Mouse (Mus musculus): ENCODE data around the gene Neurog1.

Gene Neurog1

GRCm38 (mm10) chr13:56251924-56252619, at the start of gene Neurog1:
Gene Neurog1 (minus strand): TSS chr13:56252163.
- DNase-seq = peak; percentile 6 to 43

GRCm38 (mm10) chr13:56299336-56299735, 47.4 kb upstream of the Neurog1 start:
- DNase-seq = no peak

- no peak for DNase-seq
Observed at GRCm38 (mm10) chr13:56296659-56297020, 44.7 kb upstream of the Neurog1 start.

DNA sequence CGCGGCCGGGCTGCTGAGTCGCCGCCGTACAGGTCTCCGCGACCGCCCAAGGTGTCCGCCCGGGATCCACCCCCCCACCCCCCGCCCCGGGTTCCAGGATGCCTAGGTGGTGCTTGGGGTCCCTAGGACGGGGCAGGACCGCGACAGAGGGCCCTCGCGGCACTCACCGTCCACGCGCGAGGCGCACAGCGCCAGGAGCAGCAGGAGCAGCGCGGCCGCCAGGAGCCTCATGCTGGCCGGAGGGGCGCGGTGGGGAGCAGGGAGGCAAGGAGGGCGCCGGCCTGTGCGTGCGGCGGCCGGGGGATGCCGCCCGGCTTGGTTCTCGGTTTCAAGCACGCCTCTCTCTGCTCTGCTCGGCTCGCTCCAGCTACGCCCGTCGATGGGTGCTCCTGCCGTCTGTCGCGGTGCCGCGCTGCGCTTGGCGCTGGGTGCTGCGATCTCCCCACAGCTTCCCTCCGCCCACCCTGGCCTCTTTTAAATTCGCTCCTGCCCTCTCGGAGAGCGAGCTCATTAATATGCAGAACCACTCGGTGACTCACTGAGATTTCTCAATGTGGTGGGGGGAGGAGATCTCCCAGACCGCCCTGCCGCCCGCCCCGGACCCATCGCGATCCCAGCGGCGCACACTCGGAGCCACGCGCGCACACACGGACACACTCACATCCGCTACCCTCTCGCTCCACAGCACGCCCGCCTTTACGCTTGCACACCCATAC, 44.1 kb upstream of the Neurog1 start, which contains the start of gene Cxcl14:
Cxcl14 (minus strand) TSS at position 609 of the 716 bp plus-strand sequence.
- peak; percentile 53 to 64 for DNase-seq

DNA sequence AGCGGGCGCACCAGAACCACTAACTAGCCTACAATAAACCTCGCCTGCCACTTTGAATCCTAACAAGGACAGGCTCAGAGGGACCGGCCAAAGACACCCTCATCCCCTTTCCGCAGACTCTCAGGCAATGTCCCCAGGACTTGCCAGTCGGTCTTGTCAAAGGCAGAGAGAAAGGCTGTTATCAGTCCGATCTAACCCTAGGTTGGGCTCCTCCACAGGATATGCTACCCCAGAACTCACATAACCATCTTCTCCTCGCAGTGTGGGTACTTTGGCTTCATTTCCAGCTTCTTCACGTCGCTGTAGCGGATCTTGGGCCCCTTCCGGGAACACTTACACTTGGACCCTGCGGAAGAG, 43.6 kb upstream of the Neurog1 start:
- no peak for DNase-seq

DNA sequence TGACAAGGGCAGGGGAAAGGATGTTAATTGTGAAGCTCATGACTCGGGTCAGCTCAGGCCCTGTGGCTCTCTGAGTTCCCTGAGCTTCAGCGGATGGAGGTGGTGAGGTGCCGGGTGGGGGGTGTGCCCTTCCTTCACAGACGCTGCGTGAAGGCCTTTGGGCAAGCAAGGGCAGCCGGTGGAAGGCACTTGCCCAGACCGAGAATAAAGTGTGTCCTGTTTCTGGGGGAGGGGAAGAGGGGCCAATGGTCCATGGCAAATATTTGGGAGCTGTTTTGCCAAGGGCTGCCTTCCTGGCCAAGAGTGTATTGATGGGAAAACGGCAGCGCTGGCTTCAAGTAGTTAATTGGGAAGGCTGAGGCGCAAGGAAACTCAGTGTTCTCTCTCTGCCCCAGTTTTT, 42.9 kb upstream of the Neurog1 start:
- DNase-seq = no peak

GRCm38 (mm10) chr13:56289998-56290397, 38.0 kb upstream of the Neurog1 start:
- no peak for DNase-seq

DNA sequence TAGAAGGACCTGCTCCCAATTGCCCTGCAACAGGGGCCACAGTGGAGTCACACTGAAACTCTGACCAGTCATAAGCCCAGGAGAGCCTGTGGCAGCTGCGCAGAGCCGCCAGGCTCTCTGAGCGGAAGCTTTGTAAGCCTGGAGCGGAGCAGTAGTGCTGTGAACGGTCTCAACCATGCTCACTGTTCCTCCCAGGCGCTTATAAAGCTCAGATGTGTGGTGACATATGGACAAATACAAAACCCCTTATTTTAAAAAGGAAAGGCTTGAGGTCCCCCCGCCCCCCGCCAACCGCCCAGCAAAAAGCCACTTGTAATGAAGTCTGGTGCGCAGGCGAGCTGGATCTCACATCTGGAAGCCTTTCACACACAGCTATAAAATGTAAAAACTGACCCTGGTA, 37.3 kb upstream of the Neurog1 start:
- DNase-seq = no peak

DNA sequence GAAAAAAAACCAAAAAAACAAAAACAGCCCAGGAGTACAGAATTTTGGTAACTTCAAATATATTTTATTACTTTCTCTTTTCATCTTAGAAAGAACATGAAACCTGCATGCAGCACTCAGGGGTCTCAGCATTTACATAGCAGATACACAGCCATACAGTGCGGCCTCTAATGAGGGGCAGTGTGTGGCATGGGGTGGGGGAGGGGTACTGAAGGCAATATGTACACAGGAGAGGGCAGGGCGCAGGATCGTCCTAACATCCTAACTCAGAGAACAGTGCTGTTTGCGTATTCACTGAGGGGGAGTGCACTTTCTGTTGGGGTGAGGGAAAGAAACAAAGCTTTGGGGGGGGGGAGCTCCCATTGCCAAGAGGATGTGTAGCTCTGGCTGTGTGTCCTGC, 36.6 kb upstream of the Neurog1 start:
- no peak for DNase-seq

GRCm38 (mm10) chr13:56287091-56287490, 35.1 kb upstream of the Neurog1 start:
- DNase-seq = no peak

GRCm38 (mm10) chr13:56283321-56283720, 31.4 kb upstream of the Neurog1 start:
- DNase-seq = no peak

- no peak for DNase-seq
Observed at GRCm38 (mm10) chr13:56280356-56280755, 28.4 kb upstream of the Neurog1 start.

- peak; percentile 77 to 88 for DNase-seq
Observed at GRCm38 (mm10) chr13:56279439-56279838, 27.5 kb upstream of the Neurog1 start.

- no peak for DNase-seq
Observed at GRCm38 (mm10) chr13:56275171-56275570, 23.2 kb upstream of the Neurog1 start.

- no peak for DNase-seq
Observed at GRCm38 (mm10) chr13:56270124-56270523, 18.2 kb upstream of the Neurog1 start.

DNA sequence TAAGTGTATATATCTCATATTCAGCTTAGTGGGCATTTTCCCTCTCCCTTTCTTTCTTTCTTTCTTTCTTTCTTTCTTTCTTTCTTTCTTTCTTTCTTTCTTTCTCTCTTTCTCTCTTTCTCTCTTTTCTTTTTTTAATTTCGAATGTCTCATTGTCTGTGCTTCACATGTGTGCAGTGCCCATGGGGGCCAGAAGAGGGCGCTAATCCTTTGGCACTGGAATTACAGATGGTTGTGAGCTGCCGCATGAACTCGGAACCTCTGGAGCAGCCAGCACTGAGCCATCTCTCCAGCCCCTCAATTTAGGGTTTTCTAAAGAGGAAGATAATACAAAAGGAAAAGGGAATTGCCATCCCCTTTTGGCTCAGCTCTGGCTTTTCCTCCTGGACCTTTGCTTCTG, 15.4 kb upstream of the Neurog1 start:
- no peak for DNase-seq

DNA sequence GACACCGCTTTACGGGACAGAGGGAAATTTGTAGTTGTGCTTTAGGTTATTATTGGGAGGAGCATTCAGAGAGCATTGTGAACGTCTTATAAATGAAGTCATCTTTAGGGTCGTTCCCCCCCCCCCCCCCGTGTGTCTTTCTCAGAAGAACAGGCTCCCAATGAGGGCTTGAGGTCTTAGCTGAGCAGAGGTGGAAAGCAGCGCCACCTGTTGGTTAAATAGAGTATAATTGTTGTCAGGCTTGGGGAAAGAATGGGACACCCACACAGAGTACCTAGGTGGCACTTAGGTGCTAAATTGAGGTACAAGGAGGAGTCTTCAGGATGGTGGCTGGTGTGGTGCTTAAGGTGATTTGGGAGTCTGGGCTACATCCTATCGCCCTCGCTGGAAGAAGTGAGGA, 14.5 kb upstream of the Neurog1 start:
- DNase-seq = peak in 1 of 2 experiments; percentile 34

DNA sequence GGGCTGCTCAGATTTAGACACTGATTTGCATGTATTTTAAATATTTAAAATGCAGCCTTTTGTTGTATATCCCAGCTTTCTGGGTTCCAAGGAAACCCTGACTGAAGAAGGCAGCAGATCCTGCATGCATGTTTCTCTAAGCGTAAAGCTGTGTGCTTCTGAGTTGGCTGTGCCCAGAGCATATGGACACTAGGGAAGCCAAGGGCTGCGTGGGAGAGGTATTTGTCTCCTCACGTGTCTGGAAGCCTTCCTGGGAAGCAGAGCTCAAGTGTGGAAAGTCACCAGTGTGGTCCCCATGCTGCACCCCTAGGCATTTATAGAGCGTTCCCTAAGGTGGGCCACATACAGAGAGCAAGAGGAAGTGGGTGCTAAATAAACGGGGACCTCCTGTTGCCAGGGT, 13.7 kb upstream of the Neurog1 start:
- no peak for DNase-seq

GRCm38 (mm10) chr13:56262269-56262668, 10.3 kb upstream of the Neurog1 start:
- no peak for DNase-seq

- no peak for DNase-seq
Observed at GRCm38 (mm10) chr13:56260344-56260780, 8.4 kb upstream of the Neurog1 start.

- DNase-seq = no peak
Observed at GRCm38 (mm10) chr13:56259926-56260250, 7.9 kb upstream of the Neurog1 start.

DNA sequence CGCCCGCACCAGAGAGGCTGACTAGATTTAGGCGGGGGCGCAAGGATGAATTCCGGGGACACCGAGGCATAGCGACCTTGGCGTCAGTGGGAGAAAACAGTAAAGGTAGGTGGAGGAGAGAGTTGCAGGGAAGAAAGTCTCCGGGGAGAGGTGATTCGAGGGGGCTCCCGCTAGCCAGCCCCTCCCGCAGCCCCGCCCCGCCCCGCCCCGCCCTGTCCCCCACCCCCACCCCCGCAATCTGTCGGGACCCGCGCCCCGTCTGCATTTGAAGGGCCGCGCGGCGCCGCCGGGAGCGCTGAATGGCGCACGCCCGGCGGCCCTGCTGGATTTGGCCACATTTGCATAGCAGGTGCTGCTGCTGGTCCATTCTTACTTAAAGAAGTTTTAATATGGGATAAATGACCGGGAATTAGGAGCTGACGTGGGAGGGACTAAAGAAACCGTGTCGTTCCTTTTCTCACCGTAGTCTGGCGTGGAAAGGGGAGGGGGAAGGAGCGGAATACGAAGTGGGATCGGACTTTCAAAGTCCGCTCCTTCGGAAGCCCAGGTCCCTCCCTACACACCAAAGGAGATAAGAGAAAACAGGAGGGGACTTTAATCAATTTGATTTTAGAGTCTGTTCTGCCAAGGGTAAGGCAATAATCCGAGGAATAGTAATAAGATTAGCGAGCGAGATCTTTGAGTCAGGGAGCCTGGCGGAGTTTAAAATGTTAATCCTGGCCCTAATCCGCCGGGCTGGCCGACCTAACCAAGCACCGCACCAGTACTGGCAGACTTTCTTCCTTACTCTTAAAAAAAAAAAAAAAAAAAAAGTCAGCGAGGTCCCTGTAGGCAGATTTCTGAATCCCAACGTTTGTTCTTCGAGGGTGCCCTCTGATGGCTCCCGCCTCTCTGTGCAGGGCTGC, 7.3 kb upstream of the Neurog1 start:
- no peak for DNase-seq

DNA sequence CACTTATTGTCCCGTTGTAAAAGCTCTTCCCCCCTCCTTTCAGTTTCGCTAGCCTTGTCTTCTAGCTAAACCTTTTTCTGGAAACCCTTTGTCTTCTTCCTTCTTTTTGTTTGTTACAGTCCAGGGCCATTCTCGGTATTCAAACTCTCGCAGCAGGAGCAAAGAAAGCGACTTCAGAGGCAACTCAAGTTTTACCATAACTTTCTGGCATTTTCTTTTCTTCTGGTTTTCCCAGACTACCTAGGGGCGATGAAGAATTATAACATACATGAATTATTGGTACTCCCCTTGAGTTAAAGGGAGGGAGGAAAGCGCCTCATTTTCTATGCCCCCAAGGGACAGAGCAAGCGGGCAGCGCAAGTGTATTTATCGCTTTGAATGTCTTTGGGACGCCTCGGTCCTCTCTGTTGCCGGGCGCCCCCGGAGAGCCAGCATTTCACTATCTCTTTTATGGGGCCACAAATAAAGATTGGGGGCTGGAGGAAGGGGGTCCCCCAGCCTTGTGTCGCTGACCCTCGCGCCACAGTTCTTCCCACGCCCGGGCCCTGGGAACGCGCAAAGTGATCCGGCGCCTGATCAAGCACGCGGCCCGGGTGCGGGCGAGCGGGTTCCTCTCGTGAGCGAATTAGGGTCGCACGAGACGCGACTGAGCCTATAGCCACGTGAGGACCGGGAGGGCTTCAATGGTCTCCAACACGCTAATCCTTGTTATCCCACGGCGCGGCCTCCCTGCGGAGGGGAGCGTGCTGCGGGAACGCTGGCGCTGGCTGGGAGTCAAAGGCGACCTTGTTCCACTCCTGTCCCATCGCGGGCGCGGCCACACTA, 6.4 kb upstream of the Neurog1 start:
- DNase-seq = no peak

All from kidney, postnatal 25 days (tissue).